Mouse (Mus musculus): ENCODE results near the gene Skap1.

GRCm38 (mm10) chr11:96788871-96789795 is 324.7 kb downstream of the Skap1 start, which contains the start of gene Cbx1:
- TF ChIP-seq CTCF (IDR thresholded peaks at IDR 0.05; ENCODE audit: control insufficient read depth, insufficient read depth, low read length) (no peak), POLR2A (IDR thresholded peaks at IDR 0.05; ENCODE audit: borderline replicate concordance, control insufficient read depth, low read depth, low read length) (peak; percentile 79; the same call in 1 of the 2 replicates)
